In genomic region chr2:180704591-180704990, GRCm38 (mm10) we compare ENCODE assay signal across 11 mouse cellular contexts. TPM values are rescaled to one million over a fixed set of nuclear protein-coding genes. Genes with fewer than 3 reads are reported as not detected.
DNase-seq lines count a peak whose midpoint lies in the region; ATAC-seq and TF ChIP-seq lines count a peak whose summit lies in the region.
"Had no signal": no experiment of that assay in that cellular context is flagged by ENCODE, and none has a peak within 500 bp of the region (broad histone marks: within the 10 kb centered on the region; RNA-seq: fewer than 3 reads in every experiment).

No protein-coding gene starts in this region.

- peak overlapping the region; percentile 93 for H3K4me2 ChIP-seq in liver, postnatal 0 days (ENCODE audit: low read depth, low read length)
- H3K4me2 ChIP-seq: hindbrain, embryonic 15.5 days had no signal

- H3K79me2 ChIP-seq in liver, adult 2 months (ENCODE audit: control insufficient read depth, insufficient read depth, low read length), result peaks cover 30% of the 10 kb centered on the region; the same call in 1 of the 2 replicates

- H3K9me3 ChIP-seq in liver, postnatal 0 days (ENCODE audit: low read length), result no peaks in the 10 kb centered on the region
- H3K9me3 ChIP-seq: hindbrain, embryonic 15.5 days had no signal

- no peaks in the 10 kb centered on the region for H3K27me3 ChIP-seq in liver, adult 2 months (ENCODE audit: control insufficient read depth, insufficient read depth, low read length)
- no peaks in the 10 kb centered on the region for H3K27me3 ChIP-seq in liver, postnatal 0 days (ENCODE audit: insufficient read depth, low read length)
- H3K27me3 ChIP-seq: hindbrain, embryonic 15.5 days had no signal

- TF ChIP-seq EP300 in liver, postnatal 0 days (IDR thresholded peaks at IDR 0.05; ENCODE audit: low read depth), result no peak

- no peak for TF ChIP-seq POLR2A in liver, adult 2 months (IDR thresholded peaks at IDR 0.05; ENCODE audit: extremely low read depth, insufficient read depth, low read length)

- peak overlapping the region; percentile 78 for H3K27ac ChIP-seq in liver, adult 2 months (replicated peaks; ENCODE audit: insufficient read depth, low read depth, low read length)
- peak overlapping the region; percentile 99 for H3K27ac ChIP-seq in liver, postnatal 0 days (ENCODE audit: low read depth)
- H3K27ac ChIP-seq: hindbrain, embryonic 15.5 days had no signal

- no peak for ATAC-seq in liver, postnatal 0 days

- no peaks in the 10 kb centered on the region for H3K36me3 ChIP-seq in liver, adult 2 months (ENCODE audit: control insufficient read depth, insufficient read depth, low read length)
- H3K36me3 ChIP-seq in liver, postnatal 0 days (replicated peaks; ENCODE audit: insufficient read depth, low read length), result 0 out of 2 replicates have a peak, but pooled peaks cover 5% of the 10 kb centered on the region
- H3K36me3 ChIP-seq: hindbrain, embryonic 15.5 days had no signal

- peak overlapping the region; percentile 44 for H3K9ac ChIP-seq in liver, adult 2 months (ENCODE audit: low read depth, low read length)
- H3K9ac ChIP-seq in liver, postnatal 0 days (replicated peaks), result peak overlapping the region; percentile 41
- H3K9ac ChIP-seq: hindbrain, embryonic 15.5 days had no signal

- peaks cover 33% of the 10 kb centered on the region for H3K4me1 ChIP-seq in liver, adult 2 months (ENCODE audit: control insufficient read depth, insufficient read depth, low read length)
- peaks cover 67% of the 10 kb centered on the region for H3K4me1 ChIP-seq in liver, postnatal 0 days (ENCODE audit: insufficient read depth)

- no peak for TF ChIP-seq CTCF in liver, adult 2 months (IDR thresholded peaks at IDR 0.05; ENCODE audit: low read depth, low read length)
- TF ChIP-seq CTCF in liver, postnatal 0 days (IDR thresholded peaks at IDR 0.05; ENCODE audit: low read depth), result no peak

- WGBS in liver, adult 2 months, result 6% methylated on average over 8 of the region's 8 CpGs
- WGBS in liver, postnatal 0 days (ENCODE audit: insufficient replicate concordance), result 35% methylated on average over 8 of the region's 8 CpGs

- intact Hi-C loops in heart, postnatal 36 days (cut with DNase I), result loop anchor here (10.0 kb wide), 1 partner anchor 430 kb away; the partner anchor contains the start of gene Cables2

- DNase-seq in liver, adult 2 months (ENCODE audit: extremely low read depth, low read depth, low spot score), result peak; percentile 89
- no peak for DNase-seq in liver
- DNase-seq in adrenal gland, adult 2 months, result peak; percentile 72
- DNase-seq in heart, postnatal 36 days, result peak; percentile 61 to 69
- DNase-seq in liver, postnatal 0 days, result peak; percentile 73
- DNase-seq in embryo, embryonic 10.5 days (ENCODE audit: low spot score), result no peak
- DNase-seq in right cerebral cortex, adult 2 months (ENCODE audit: low spot score in 2 of 2), result no peak
- no peak for DNase-seq in left cerebral cortex, adult 11 months (ENCODE audit: low spot score)
- DNase-seq: embryo, embryonic 11 days had no signal

- no peak overlapping the region for H3K4me3 ChIP-seq in liver, adult 2 months (ENCODE audit: insufficient read depth, low read depth, low read length)
- H3K4me3 ChIP-seq in liver, postnatal 0 days (ENCODE audit: low read depth, low read length), result no peak overlapping the region
- H3K4me3 ChIP-seq: hindbrain, embryonic 15.5 days; myocyte had no signal

RNA-seq across cellular contexts. Expression of gene Dido1, which starts 5.2 kb away (rescaled TPM):
- 26.0 and 27.1 TPM in 2 replicates for total RNA-seq in liver, adult 2 months (2014; rRNA removed)
- 7.3 and 10.0 TPM in 2 replicates for polyA plus RNA-seq in liver, adult 2 months (2012; rRNA removed)
- total RNA-seq in adrenal gland, adult 2 months (2021), result 10 to 100 TPM; 36.6 to 38.6 TPM
- polyA plus RNA-seq in adrenal gland, adult 2 months (2012; rRNA removed), result 7.3 and 8.7 TPM in 2 replicates
- 10 to 100 TPM; 24.4 to 29.0 TPM for total RNA-seq in heart, postnatal 36 days (2021)
- 6.5 and 8.7 TPM in 2 replicates for polyA plus RNA-seq in liver, postnatal 0 days (2015; fragmentation: Nextera tagmentation; extraction: Ambion mirVana)

RNA-seq across cellular contexts. Expression of gene Gid8, which starts 5.3 kb away (rescaled TPM):
- 52.4 and 54.7 TPM in 2 replicates for total RNA-seq in liver, adult 2 months (2014; rRNA removed)
- polyA plus RNA-seq in liver, adult 2 months (2012; rRNA removed), result 23.6 and 24.3 TPM in 2 replicates
- 10 to 100 TPM; 58.3 to 61.8 TPM for total RNA-seq in adrenal gland, adult 2 months (2021)
- polyA plus RNA-seq in adrenal gland, adult 2 months (2012; rRNA removed), result 11.3 and 12.2 TPM in 2 replicates
- total RNA-seq in heart, postnatal 36 days (2021), result 10 to 100 TPM; 59.4 to 60.5 TPM
- 68.2 and 71.3 TPM in 2 replicates for polyA plus RNA-seq in liver, postnatal 0 days (2015; fragmentation: Nextera tagmentation; extraction: Ambion mirVana)

RNA-seq across cellular contexts. Expression of gene Slc17a9, which starts 20.5 kb away (rescaled TPM):
- total RNA-seq in liver, adult 2 months (2014; rRNA removed), result 3.5 and 4.5 TPM in 2 replicates
- polyA plus RNA-seq in liver, adult 2 months (2012; rRNA removed), result 9.1 and 10.9 TPM in 2 replicates
- total RNA-seq in adrenal gland, adult 2 months (2021), result under 1 TPM; 0.52 TPM
- polyA plus RNA-seq in adrenal gland, adult 2 months (2012; rRNA removed), result 2.7 and 3.8 TPM in 2 replicates
- under 1 TPM in 1 of 2 experiments, not detected in 1; 0.38 TPM for total RNA-seq in heart, postnatal 36 days (2021)
- polyA plus RNA-seq in liver, postnatal 0 days (2015; fragmentation: Nextera tagmentation; extraction: Ambion mirVana), result 5.2 and 6.0 TPM in 2 replicates

Comparison
In these comparisons a context has a peak if more than half of its experiments do, and no peak if none do; other contexts are left out.
1. DNase-seq: peak in liver, adult 2 months (single experiment), adrenal gland, adult 2 months (single experiment), heart, postnatal 36 days (2 of 2) and liver, postnatal 0 days (single experiment); none in liver (single experiment), embryo, embryonic 10.5 days (single experiment), right cerebral cortex, adult 2 months (0 of 2) and left cerebral cortex, adult 11 months (single experiment).